Mouse (Mus musculus) kidney, postnatal 0 days (tissue): ENCODE measurements around the gene B3galt4. TPM values are rescaled to one million over a fixed set of nuclear protein-coding genes. Genes with fewer than 3 reads are reported as not detected.

Experiments
- ATAC-seq: fragments of 200-750 bp; cut with Nextera tagmentation; replicated peaks from 2 replicates; pipeline ENCODE4 v1.8.0; 2017; ENCODE audit warnings: low read depth, moderate number of reproducible peaks, moderate TSS enrichment, moderate library complexity; ENCODE audit not compliant: low FRiP score
- DNase-seq: peaks from one replicate; pipeline ENCODE4 v3.0.0-alpha.2; 2016; ENCODE audit warnings: low spot score
- H3K27ac ChIP-seq: fragments of 300-500 bp; sonication (generic); 2 replicates; pipeline ENCODE4 v1.5.1; 2014; ENCODE audit warnings: mild to moderate bottlenecking
- H3K27me3 ChIP-seq: fragments of 300-500 bp; sonication (generic); 2 replicates; pipeline ENCODE4 v1.6.1; 2014; ENCODE audit warnings: low read length, mixed read lengths; ENCODE audit not compliant: insufficient read depth
- H3K36me3 ChIP-seq: fragments of 300-500 bp; sonication (generic); 2 replicates; pipeline ENCODE4 v1.6.1; 2014; ENCODE audit warnings: low read length, mixed read lengths; ENCODE audit not compliant: insufficient read depth
- H3K4me1 ChIP-seq: fragments of 300-500 bp; sonication (generic); replicated peaks from 2 replicates; pipeline ENCODE4 v1.6.1; 2014; ENCODE audit warnings: antibody characterized with exemption, low read length, mixed read lengths; ENCODE audit not compliant: insufficient read depth
- H3K4me2 ChIP-seq: fragments of 300-500 bp; sonication (generic); 2 replicates; pipeline ENCODE4 v1.6.1; 2014; ENCODE audit warnings: mild to moderate bottlenecking, low read length, moderate library complexity, mixed read lengths
- H3K4me3 ChIP-seq: fragments of 300-500 bp; sonication (generic); replicated peaks from 2 replicates; pipeline ENCODE4 v1.5.1; 2014; ENCODE audit warnings: low read depth, low read length
- H3K9ac ChIP-seq: fragments of 300-500 bp; sonication (generic); 2 replicates; pipeline ENCODE4 v1.6.1; 2014; ENCODE audit warnings: low read depth, low read length
- H3K9me3 ChIP-seq: fragments of 300-500 bp; sonication (generic); replicated peaks from 2 replicates; pipeline ENCODE4 v1.6.1; 2016; ENCODE audit warnings: low read length, inconsistent platforms, mixed read lengths
- CTCF ChIP-seq: IDR thresholded peaks from 2 replicates; pipeline ENCODE4 v1.5.1; 2016; ENCODE audit warnings: antibody characterized with exemption, low read depth, mild to moderate bottlenecking, moderate library complexity
- WGBS: fragments of 180-500 bp; shearing (Covaris S2); extraction: QIAGEN DNeasy Blood & Tissue Kit; methylation state at CpG from one replicate; pipeline ENCODE4 v1.1.7; 2014; 5-methylcytosine and 5-hydroxymethylcytosine counted together
- polyA plus RNA-seq: library from polyadenylated mRNA; unstranded; fragments of >200 nt; fragmentation: Nextera tagmentation; extraction: Ambion mirVana; gene quantifications from 2 replicates; pipeline ENCODE4 v1.2.1, GENCODE M21; 2015

Gene B3galt4
- polyA plus RNA-seq, 1 experiment from 2014 or later, result 6.7 TPM

DNA sequence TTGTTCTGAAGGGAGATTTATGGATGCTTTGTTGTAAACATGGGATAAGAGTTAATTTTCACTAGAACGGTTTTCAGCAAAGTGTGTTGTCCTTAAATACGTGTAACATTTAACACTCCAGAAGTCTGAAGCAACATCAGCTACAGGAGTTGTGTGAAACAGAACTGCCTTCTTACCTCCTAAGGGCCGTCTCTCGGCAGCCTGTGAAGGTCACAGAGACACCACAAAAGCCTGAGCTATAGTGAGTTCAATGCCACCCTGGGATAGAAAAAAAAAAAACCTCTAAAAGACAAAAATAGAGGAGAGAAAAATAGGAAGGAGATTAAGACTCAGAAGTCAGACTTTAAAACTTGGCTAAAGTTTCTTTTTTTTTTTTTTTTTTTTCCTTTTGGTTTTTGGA, 49.2 kb downstream of the B3galt4 start:
- Histone ChIP-seq H3K4me1 (no peaks in the 10 kb centered on the region), H3K36me3 (no peaks in the 10 kb centered on the region), H3K9ac (no peak overlapping the region), H3K4me2 (no peak overlapping the region), H3K4me3 (no peak overlapping the region), H3K27ac (no peak overlapping the region), H3K27me3 (no peaks in the 10 kb centered on the region), H3K9me3 (no peaks in the 10 kb centered on the region)
- 20% methylated on average over 4 of the region's 4 CpGs for WGBS
- DNase-seq (no peak), ATAC-seq (no peak)
- no peak for TF ChIP-seq CTCF

DNA sequence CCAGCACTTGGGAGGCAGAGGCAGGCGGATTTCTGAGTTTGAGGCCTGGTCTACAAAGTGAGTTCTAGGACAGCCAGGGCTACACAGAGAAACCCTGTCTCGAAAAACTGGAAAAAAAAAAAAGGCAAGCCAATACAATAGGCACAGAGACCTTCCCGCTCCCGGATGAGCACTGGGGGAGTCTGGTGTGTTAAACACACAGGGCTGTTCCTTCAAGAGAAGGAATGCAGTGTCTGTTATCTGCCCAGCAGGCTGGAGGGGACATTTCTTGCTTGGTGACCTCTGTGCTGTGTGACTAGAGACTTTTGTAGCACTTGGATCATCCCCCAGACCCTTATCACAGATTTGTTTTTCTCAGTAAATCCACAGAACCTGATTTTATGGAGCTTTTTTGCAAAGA, 49.6 kb downstream of the B3galt4 start:
- TF ChIP-seq CTCF, result no peak
- H3K27ac ChIP-seq, result no peak overlapping the region

DNA sequence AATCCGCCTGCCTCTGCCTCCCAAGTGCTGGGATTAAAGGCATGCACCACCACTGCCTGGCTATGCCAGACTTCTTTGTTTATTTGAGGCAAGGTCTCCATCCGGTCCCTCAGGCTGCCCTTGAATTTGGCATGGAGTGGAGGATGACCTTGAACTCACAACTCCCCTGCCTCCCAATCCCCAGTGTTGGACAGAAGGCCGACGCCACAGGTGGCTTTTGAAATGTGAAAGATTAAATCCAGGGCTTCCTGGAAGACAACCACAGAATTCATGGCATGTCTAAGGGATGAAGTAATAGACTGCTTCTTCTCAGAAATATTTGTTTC, 50.3 kb downstream of the B3galt4 start:
- H3K9me3 ChIP-seq, result no peaks in the 10 kb centered on the region
- DNase-seq, result no peak
- no peak overlapping the region for H3K4me3 ChIP-seq
- H3K9ac ChIP-seq, result no peak overlapping the region
- no peaks in the 10 kb centered on the region for H3K27me3 ChIP-seq
- TF ChIP-seq CTCF, result no peak
- no peak overlapping the region for H3K27ac ChIP-seq
- no peaks in the 10 kb centered on the region for H3K4me1 ChIP-seq
- WGBS, result 85% methylated on average over 4 of the region's 4 CpGs
- no peak for ATAC-seq
- H3K4me2 ChIP-seq, result no peak overlapping the region
- no peaks in the 10 kb centered on the region for H3K36me3 ChIP-seq

More for the DNA sequence above, 49.6 kb downstream of the B3galt4 start:
- DNase-seq (no peak), ATAC-seq (no peak)
- H3K27me3 ChIP-seq, result no peaks in the 10 kb centered on the region
- H3K4me3 ChIP-seq, result no peak overlapping the region
- H3K9me3 ChIP-seq, result no peaks in the 10 kb centered on the region
- 67% methylated on average over 4 of the region's 4 CpGs for WGBS
- H3K9ac ChIP-seq, result no peak overlapping the region
- no peaks in the 10 kb centered on the region for H3K36me3 ChIP-seq
- H3K4me1 ChIP-seq, result no peaks in the 10 kb centered on the region
- no peak overlapping the region for H3K4me2 ChIP-seq

DNA sequence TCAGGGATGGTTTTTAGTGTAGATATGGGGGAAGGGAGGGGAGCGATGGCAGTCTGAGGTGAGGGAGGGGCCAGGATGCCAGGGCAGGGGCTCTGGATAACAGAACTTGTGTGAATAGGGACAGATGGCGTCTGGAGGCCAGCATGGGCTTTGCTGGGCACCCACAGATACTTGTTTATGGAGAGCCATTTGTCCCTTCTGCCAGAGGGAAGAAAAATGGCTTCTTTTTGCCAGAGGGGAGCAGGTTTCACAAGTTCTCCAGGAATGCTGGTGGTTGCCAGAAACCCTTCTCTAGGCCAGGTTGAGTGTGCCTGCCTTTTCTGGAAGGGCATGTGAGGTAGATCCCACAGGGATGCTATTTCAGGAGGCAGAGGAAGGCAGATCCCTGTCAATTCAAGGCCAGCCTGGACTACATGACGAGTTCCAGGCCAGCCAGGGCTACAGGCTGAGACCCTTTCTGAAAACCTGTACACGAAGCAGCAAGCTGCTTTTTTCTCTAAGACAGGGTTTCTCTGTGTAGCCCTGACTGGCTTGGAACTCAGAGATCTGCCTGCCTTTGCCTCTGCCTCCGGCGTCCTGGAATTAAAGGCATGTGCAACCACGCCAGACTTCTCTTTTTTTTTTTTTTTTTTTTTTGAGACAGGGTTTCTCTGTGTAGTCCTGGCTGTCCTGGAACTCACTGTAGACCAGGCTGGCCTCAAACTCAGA, 50.9 kb downstream of the B3galt4 start:
- no peak for TF ChIP-seq CTCF
- 63% methylated on average over 7 of the region's 7 CpGs for WGBS

More for the DNA sequence above, 50.9 kb downstream of the B3galt4 start:
- H3K4me3 ChIP-seq, result no peak overlapping the region
- ATAC-seq, result no peak
- no peak for DNase-seq
- no peaks in the 10 kb centered on the region for H3K27me3 ChIP-seq
- no peak overlapping the region for H3K27ac ChIP-seq
- H3K9me3 ChIP-seq, result no peaks in the 10 kb centered on the region
- H3K4me2 ChIP-seq, result no peak overlapping the region
- H3K9ac ChIP-seq, result no peak overlapping the region
- H3K36me3 ChIP-seq, result no peaks in the 10 kb centered on the region
- no peaks in the 10 kb centered on the region for H3K4me1 ChIP-seq

Other genes starting within 250 kb of the B3galt4 start
- gene March2, start 232.8 kb downstream of the B3galt4 start, polyA plus RNA-seq, result 61.7 and 64.9 TPM in 2 replicates
- gene Rab11b, start 191.0 kb downstream of the B3galt4 start, polyA plus RNA-seq, result 207 and 216 TPM in 2 replicates
- 51.4 and 58.9 TPM in 2 replicates for gene Angptl4, start 169.7 kb downstream of the B3galt4 start, polyA plus RNA-seq
- gene Kank3, start 141.0 kb downstream of the B3galt4 start, polyA plus RNA-seq, result 57.5 and 70.4 TPM in 2 replicates
- 1,262 and 1,465 TPM in 2 replicates for gene Rps28, start 126.9 kb downstream of the B3galt4 start, polyA plus RNA-seq
- 574 and 620 TPM in 2 replicates for gene Ndufa7, start 126.9 kb downstream of the B3galt4 start, polyA plus RNA-seq
- 101 and 109 TPM in 2 replicates for gene Cd320, start 108.4 kb downstream of the B3galt4 start, polyA plus RNA-seq
- gene Gm7029, start 77.7 kb downstream of the B3galt4 start, polyA plus RNA-seq, result not detected in 2 replicates
- 3.4 TPM in 2 replicates for gene Kifc1, start 60.8 kb downstream of the B3galt4 start, polyA plus RNA-seq
- 0.29 TPM in 1 of 2 replicates, not detected in the other for gene Platr17, start 46.4 kb downstream of the B3galt4 start, polyA plus RNA-seq
- gene Daxx, start 42.1 kb downstream of the B3galt4 start, polyA plus RNA-seq, result 33.4 and 39.5 TPM in 2 replicates
- 50.6 and 53.2 TPM in 2 replicates for gene Tapbp, start 35.6 kb downstream of the B3galt4 start, polyA plus RNA-seq
- 19.8 TPM in 2 replicates for gene Zbtb22, start 35.6 kb downstream of the B3galt4 start, polyA plus RNA-seq
- gene Rgl2, start 21.9 kb downstream of the B3galt4 start, polyA plus RNA-seq, result 22.2 TPM in 2 replicates
- gene Pfdn6, start 11.1 kb downstream of the B3galt4 start, polyA plus RNA-seq, result 147 and 150 TPM in 2 replicates
- 20.1 and 20.3 TPM in 2 replicates for gene Wdr46, start 10.8 kb downstream of the B3galt4 start, polyA plus RNA-seq
- gene Vps52, start 4.3 kb upstream of the B3galt4 start, polyA plus RNA-seq, result 37.7 and 40.7 TPM in 2 replicates
- 2,059 and 2,304 TPM in 2 replicates for gene Rps18, start 4.5 kb upstream of the B3galt4 start, polyA plus RNA-seq
- gene H2-K1, start 48.9 kb upstream of the B3galt4 start, polyA plus RNA-seq, result 76.0 and 82.2 TPM in 2 replicates
- gene Ring1, start 73.2 kb upstream of the B3galt4 start, polyA plus RNA-seq, result 17.9 and 23.3 TPM in 2 replicates
- gene H2-Ke6, start 76.6 kb upstream of the B3galt4 start, polyA plus RNA-seq, result 64.9 and 65.7 TPM in 2 replicates
- 149 and 165 TPM in 2 replicates for gene Slc39a7, start 80.2 kb upstream of the B3galt4 start, polyA plus RNA-seq
- 42.3 and 46.1 TPM in 2 replicates for gene Rxrb, start 80.3 kb upstream of the B3galt4 start, polyA plus RNA-seq
- gene Col11a2, start 87.9 kb upstream of the B3galt4 start, polyA plus RNA-seq, result 1.4 and 1.6 TPM in 2 replicates
- 0.83 and 0.95 TPM in 2 replicates for gene H2-Oa, start 140.9 kb upstream of the B3galt4 start, polyA plus RNA-seq
- 18.6 and 20.6 TPM in 2 replicates for gene H2-DMa, start 168.1 kb upstream of the B3galt4 start, polyA plus RNA-seq
- gene Brd2, start 171.1 kb upstream of the B3galt4 start, polyA plus RNA-seq, result 90.2 and 100 TPM in 2 replicates
- 15.3 and 19.4 TPM in 2 replicates for gene H2-DMb2, start 191.8 kb upstream of the B3galt4 start, polyA plus RNA-seq
- 12.9 and 13.5 TPM in 2 replicates for gene H2-DMb1, start 201.6 kb upstream of the B3galt4 start, polyA plus RNA-seq
- gene Tap1, start 236.1 kb upstream of the B3galt4 start, polyA plus RNA-seq, result 8.5 and 8.8 TPM in 2 replicates
- gene Psmb9, start 236.3 kb upstream of the B3galt4 start, polyA plus RNA-seq, result 5.9 TPM in 2 replicates
- 17.7 and 21.6 TPM in 2 replicates for gene Psmb8, start 246.2 kb upstream of the B3galt4 start, polyA plus RNA-seq